Mouse (Mus musculus) right cerebral cortex, adult 2 months (tissue): ENCODE measurements around the gene Lrig3.

Experiments used
- DNase-seq, 2 experiments: peaks; one replicate each; pipeline ENCODE4 v3.0.0; 2021 to 2022; ENCODE audit warnings: low spot score in 2 of 2

Gene Lrig3

GRCm38 (mm10) chr10:125964709-125965108 is 1.3 kb upstream of the Lrig3 start:
- DNase-seq: no peak

GRCm38 (mm10) chr10:125966481-125967251 is 698 bp downstream of the Lrig3 start:
- peak in 1 of 2 experiments; percentile 19 for DNase-seq

- DNase-seq: no peak
Observed at GRCm38 (mm10) chr10:125967436-125968160, 1.6 kb downstream of the Lrig3 start.

- DNase-seq: no peak
Observed at GRCm38 (mm10) chr10:125968191-125969132, 2.5 kb downstream of the Lrig3 start.

- no peak for DNase-seq
Observed at GRCm38 (mm10) chr10:125969133-125969490, 3.1 kb downstream of the Lrig3 start.

- no peak for DNase-seq
Observed at GRCm38 (mm10) chr10:125970031-125970430, 4.1 kb downstream of the Lrig3 start.

- no peak for DNase-seq
Observed at GRCm38 (mm10) chr10:125970500-125970899, 4.5 kb downstream of the Lrig3 start.

- no peak for DNase-seq
Observed at GRCm38 (mm10) chr10:125973726-125974125, 7.8 kb downstream of the Lrig3 start.

GRCm38 (mm10) chr10:125981938-125982337 is 16.0 kb downstream of the Lrig3 start:
- DNase-seq: no peak

- DNase-seq: no peak
Observed at GRCm38 (mm10) chr10:125984473-125985035, 18.6 kb downstream of the Lrig3 start.

GRCm38 (mm10) chr10:125985795-125986194 is 19.8 kb downstream of the Lrig3 start:
- DNase-seq: no peak

- DNase-seq: no peak
Observed at GRCm38 (mm10) chr10:125986443-125986842, 20.5 kb downstream of the Lrig3 start.

GRCm38 (mm10) chr10:125987307-125987706 is 21.3 kb downstream of the Lrig3 start:
- DNase-seq: no peak

GRCm38 (mm10) chr10:125988037-125988436 is 22.1 kb downstream of the Lrig3 start:
- no peak for DNase-seq

GRCm38 (mm10) chr10:125989890-125990289 is 23.9 kb downstream of the Lrig3 start:
- no peak for DNase-seq

GRCm38 (mm10) chr10:125990394-125990793 is 24.4 kb downstream of the Lrig3 start:
- no peak for DNase-seq

GRCm38 (mm10) chr10:125991819-125992218 is 25.9 kb downstream of the Lrig3 start:
- DNase-seq: no peak

GRCm38 (mm10) chr10:125994855-125995254 is 28.9 kb downstream of the Lrig3 start:
- DNase-seq: no peak

GRCm38 (mm10) chr10:125995701-125996100 is 29.7 kb downstream of the Lrig3 start:
- no peak for DNase-seq

GRCm38 (mm10) chr10:125996989-125997388 is 31.0 kb downstream of the Lrig3 start:
- DNase-seq: no peak

- DNase-seq: no peak
Observed at GRCm38 (mm10) chr10:125999561-125999960, 33.6 kb downstream of the Lrig3 start.
